Mouse (Mus musculus) retina, embryonic 14.5 days (tissue): ENCODE measurements around the gene Hhat.
A peak's percentile ranks its signal among the peaks of the same experiment; 100 is the strongest.

ENCODE experiments used
- DNase-seq: peaks from one replicate; pipeline ENCODE4 v3.0.0-alpha.2; 2015; ENCODE audit warnings: low spot score

The Hhat gene

GRCm38 (mm10) chr1:192489908-192490825 is 280.9 kb downstream of the Hhat start:
- no peak for DNase-seq

GRCm38 (mm10) chr1:192487571-192487970 is 283.5 kb downstream of the Hhat start:
- no peak for DNase-seq

- DNase-seq: no peak
These were observed 286.0 kb downstream of the Hhat start for GRCm38 (mm10) chr1:192485030-192485429.

- no peak for DNase-seq
These were observed 289.6 kb downstream of the Hhat start for GRCm38 (mm10) chr1:192481446-192481845.

- DNase-seq: no peak
These were observed 290.8 kb downstream of the Hhat start for GRCm38 (mm10) chr1:192480072-192480784.

GRCm38 (mm10) chr1:192478176-192478575 is 292.8 kb downstream of the Hhat start:
- no peak for DNase-seq

- no peak for DNase-seq
These were observed 293.5 kb downstream of the Hhat start for GRCm38 (mm10) chr1:192477556-192477955.

GRCm38 (mm10) chr1:192476704-192477103 is 294.3 kb downstream of the Hhat start:
- DNase-seq: no peak

GRCm38 (mm10) chr1:192473134-192473533 is 297.9 kb downstream of the Hhat start:
- DNase-seq: no peak

GRCm38 (mm10) chr1:192472366-192472765 is 298.7 kb downstream of the Hhat start:
- DNase-seq: peak; percentile 64

GRCm38 (mm10) chr1:192463732-192464131 is 307.3 kb downstream of the Hhat start:
- no peak for DNase-seq

- peak; percentile 77 for DNase-seq
These were observed 313.4 kb downstream of the Hhat start for GRCm38 (mm10) chr1:192457526-192458206.

GRCm38 (mm10) chr1:192457037-192457436 is 314.0 kb downstream of the Hhat start:
- no peak for DNase-seq

- DNase-seq: no peak
These were observed 316.0 kb downstream of the Hhat start for GRCm38 (mm10) chr1:192454981-192455380.

GRCm38 (mm10) chr1:192454501-192454900 is 316.5 kb downstream of the Hhat start:
- no peak for DNase-seq

- DNase-seq: no peak
These were observed 319.3 kb downstream of the Hhat start for GRCm38 (mm10) chr1:192451722-192452121.

- DNase-seq: no peak
These were observed 320.6 kb downstream of the Hhat start for GRCm38 (mm10) chr1:192450425-192450824.

- DNase-seq: no peak
These were observed 321.3 kb downstream of the Hhat start for GRCm38 (mm10) chr1:192449572-192450351.

GRCm38 (mm10) chr1:192448512-192448911 is 322.5 kb downstream of the Hhat start:
- DNase-seq: no peak

- no peak for DNase-seq
These were observed 323.4 kb downstream of the Hhat start for GRCm38 (mm10) chr1:192447666-192448065.
